Mouse (Mus musculus) heart, postnatal 10 days (tissue): Measurements from ENCODE around the gene Ptprm. TPM values are rescaled to one million over a fixed set of nuclear protein-coding genes. Genes with fewer than 3 reads are reported as not detected.
"Not testable (repeated sequence)": the region's sequence is repeated elsewhere in the genome, so short reads cannot be mapped to it uniquely, and the experiment has no call there.

Experiments used
- DNase-seq, 2 experiments: peaks; one replicate each; pipeline ENCODE4 v3.0.0; 2021
- intact Hi-C: fragments of 180-260 bp; cut with DNase I; formaldehyde crosslinking; loops from one replicate; pipeline ENCODE4 v1.15.1; 2025
- total RNA-seq, 2 experiments: library from RNA; stranded (reverse); gene quantifications; 2 replicates each; pipeline ENCODE4 v1.2.3; 2021

The Ptprm gene
- total RNA-seq, 2 experiments from 2014 or later, result 132 to 133 TPM

DNA sequence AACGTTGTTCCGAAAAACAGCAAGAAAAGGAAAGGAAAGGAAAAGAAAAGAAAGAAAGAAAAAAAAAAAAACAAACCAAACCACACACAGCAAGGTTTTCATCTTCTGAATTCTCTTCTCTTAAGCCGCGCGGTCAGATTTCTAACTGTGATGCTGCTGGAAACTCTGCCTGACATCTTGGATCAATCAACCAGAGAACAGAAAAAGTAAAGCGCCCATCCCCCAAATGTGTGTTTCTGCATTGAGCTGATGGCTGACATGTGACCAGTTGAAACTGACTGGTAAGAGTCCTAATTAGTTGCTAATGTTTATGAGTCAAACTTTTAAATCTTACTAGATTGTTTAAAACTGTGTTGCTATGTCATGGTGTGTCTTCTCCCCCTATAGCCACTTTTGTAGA is 441.7 kb downstream of the Ptprm start:
- DNase-seq, result no peak
- intact Hi-C loops, result no loop called here

DNA sequence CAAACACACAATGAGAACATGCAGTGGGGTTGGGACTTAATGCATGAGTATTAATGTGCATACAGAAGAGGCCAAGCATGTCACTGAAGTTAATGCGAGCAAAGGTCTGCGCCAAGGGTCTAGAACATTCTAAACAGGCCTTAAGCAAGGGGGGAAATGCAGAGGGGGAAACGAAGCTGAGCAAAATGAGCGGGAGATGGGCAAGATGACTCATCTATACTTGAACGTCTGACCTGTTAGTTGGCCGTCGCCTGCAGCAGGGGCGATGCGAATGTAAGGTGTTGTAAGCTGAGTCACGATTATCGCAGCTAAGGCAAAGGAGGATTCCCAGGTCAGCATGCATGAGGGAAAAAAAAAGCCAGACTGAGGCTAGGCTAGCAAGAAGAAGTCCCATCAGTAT is 442.1 kb downstream of the Ptprm start:
- intact Hi-C loops, result no loop called here
- no peak for DNase-seq

- intact Hi-C loops, result no loop called here
- no peak for DNase-seq
These were observed 444.4 kb downstream of the Ptprm start for GRCm38 (mm10) chr17:66909901-66910300.

GRCm38 (mm10) chr17:66908921-66909320 is 445.3 kb downstream of the Ptprm start:
- no peak for DNase-seq
- intact Hi-C loops, result no loop called here

DNA sequence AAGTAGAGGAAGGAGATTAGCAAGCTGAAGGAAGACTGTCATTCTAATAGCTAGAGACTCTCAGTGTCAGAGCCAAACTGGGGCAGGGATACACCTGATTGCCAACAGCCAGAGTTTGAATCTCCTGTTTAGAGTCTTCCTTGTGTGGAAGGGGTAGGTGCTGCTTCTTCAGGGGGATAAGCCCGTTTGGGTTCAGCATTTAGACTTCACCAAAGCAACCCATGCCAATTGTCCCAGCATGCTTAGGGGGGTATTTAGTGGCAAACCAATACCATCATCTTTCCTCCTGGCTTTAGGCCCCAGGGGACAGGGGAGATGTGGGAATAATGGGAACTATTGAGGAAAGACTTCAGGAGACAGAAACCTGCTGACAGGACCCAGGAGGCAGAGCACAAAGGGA is 460.1 kb downstream of the Ptprm start:
- no peak for DNase-seq
- intact Hi-C loops, result no loop called here

- DNase-seq, result no peak
- intact Hi-C loops, result no loop called here
These were observed 462.3 kb downstream of the Ptprm start for GRCm38 (mm10) chr17:66891916-66892315.

DNA sequence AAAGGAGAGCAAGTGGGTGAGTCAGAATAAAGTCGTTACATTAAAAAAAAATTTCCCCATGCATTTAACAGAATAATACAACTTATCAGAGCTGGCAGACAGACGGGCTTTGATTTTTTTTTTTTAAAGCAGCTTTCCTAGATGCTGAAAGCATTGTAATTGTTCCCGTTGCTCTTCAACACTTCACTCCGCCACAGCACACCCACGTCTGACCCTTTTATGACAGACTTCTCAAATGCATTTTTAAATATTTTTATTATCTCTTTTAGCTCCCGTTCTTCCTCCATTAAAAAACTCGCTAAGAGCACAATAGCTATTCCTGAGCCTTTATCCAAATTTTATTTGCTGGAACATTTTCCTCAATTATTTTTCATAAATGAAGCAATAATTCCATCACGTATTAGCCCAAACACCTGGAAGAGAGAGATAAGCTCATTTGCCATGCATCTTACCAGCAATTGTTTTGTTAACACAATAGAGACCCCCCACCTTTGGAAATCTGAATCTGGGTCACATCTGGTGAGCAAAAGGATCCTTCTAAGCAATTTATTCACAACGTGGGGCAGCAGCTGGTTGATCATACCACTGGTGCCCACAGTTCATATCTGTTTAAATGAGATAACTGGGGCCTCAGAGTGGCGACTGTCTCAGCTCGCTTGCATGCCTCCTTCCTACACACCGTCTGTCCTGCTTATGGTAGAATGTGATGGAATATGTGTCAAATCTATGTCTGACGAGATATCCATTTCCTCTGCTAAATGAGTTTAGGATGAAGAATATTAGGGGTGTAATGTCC is 463.0 kb downstream of the Ptprm start:
- no peak for DNase-seq
- intact Hi-C loops, result no loop called here

GRCm38 (mm10) chr17:66882304-66882703 is 472.0 kb downstream of the Ptprm start:
- intact Hi-C loops, result no loop called here
- peak in 1 of 2 experiments; percentile 33 for DNase-seq

- intact Hi-C loops, result no loop called here
- no peak for DNase-seq
These were observed 473.1 kb downstream of the Ptprm start for GRCm38 (mm10) chr17:66880969-66881701.

- intact Hi-C loops, result no loop called here
- no peak for DNase-seq
These were observed 475.1 kb downstream of the Ptprm start for GRCm38 (mm10) chr17:66879151-66879550.

DNA sequence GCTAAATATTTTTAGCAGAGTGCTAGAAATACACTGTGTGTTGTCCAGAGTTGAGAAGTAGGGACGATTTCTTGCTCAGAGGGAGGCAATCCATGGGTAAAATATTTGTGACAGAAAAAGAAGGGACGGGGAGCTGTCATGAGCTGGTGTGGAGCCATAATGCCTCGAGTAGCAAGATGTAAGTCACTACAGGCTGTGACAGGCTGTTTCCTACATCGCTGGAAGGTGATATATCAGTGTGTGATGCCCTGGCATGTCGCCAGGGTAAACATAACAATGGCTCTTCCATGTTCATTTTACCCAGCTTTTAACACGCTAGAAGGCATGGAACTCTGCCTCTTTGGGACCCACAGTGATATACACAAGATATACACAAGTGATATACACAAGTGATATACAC is 476.7 kb downstream of the Ptprm start:
- intact Hi-C loops, result no loop called here
- DNase-seq, result no peak

DNA sequence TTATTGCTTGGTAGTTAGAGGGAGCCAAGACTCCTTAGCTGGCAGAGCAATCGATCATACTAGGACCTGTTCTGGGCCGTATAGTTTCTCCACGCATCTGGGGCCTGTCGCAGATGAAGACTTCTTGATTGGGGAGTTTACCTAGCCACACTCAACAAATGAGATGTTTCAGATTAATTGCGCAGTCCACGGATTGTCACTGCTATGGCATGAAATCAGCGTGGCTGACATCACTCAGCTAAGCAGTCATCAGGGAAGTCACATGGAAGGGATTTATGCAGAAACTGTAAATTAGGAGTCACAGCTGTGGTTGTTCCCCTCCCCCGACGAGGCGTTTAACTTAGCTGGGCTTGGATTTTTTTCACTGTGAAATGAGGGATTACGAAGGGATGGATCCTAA is 479.4 kb downstream of the Ptprm start:
- no peak for DNase-seq
- intact Hi-C loops, result no loop called here

DNA sequence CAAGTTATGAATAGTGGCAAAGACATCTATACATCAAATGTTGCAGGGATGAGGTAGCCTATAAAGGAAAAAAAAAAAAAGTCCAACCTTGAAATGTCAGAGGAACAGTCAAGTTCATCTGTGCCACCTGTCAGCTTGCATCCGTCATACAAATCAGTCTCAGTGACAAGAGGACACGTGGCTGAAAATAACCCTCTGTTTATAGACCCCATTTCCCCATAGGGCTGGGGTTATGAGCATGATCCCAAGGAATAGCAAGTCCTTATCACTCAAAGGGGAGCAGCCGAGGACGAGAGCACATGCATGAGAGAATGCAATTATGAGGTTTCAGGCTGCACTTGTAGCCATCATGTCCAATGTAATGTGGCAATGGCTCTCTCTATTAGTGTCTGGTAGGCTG is 482.9 kb downstream of the Ptprm start:
- intact Hi-C loops, result no loop called here
- DNase-seq, result no peak

DNA sequence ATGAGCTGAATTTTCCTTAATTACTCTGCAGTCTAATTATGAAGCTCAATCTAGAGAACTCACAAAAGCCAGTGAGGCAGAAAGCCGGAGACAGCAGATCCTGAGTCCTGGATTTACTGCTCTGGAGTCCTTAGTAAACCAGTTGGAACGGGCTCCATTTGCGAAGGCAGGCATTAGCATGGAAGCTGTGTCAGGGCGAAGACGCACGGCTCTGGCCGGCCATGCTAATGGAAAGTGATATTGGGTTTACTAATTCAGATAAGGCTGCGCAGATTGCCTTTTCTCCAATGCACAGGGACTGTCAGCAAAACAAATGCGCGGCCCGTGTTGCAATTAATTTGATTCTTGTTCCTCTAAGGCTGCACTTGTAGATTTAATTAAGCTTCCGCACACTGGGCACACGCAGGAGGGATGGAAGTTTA is 484.7 kb downstream of the Ptprm start:
- intact Hi-C loops, result no loop called here
- DNase-seq, result no peak

DNA sequence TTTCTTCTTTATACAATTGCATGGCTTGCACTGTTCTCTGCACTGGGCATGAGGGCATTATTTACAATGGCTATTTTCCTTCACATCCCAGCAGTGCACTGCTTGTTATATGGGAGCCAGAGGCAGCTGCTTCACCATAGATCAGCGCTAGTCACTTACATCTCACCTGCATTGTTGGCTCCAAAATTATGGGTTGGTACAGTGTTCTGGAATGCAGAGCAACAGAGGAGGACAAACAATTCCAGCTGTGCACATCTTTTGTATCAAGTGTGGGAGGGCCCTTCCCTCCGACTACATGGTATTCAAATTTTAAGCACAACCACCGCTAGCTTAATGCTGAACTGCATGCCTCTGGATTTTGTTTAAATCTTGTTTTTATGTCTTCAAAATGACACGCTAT is 489.8 kb downstream of the Ptprm start:
- no peak for DNase-seq
- intact Hi-C loops, result no loop called here

- intact Hi-C loops, result no loop called here
- peak; percentile 20 to 27 for DNase-seq
These were observed 492.7 kb downstream of the Ptprm start for GRCm38 (mm10) chr17:66861557-66861956.

- peak; percentile 30 to 38 for DNase-seq
- intact Hi-C loops, result no loop called here
These were observed 495.5 kb downstream of the Ptprm start for GRCm38 (mm10) chr17:66858757-66859156.

DNA sequence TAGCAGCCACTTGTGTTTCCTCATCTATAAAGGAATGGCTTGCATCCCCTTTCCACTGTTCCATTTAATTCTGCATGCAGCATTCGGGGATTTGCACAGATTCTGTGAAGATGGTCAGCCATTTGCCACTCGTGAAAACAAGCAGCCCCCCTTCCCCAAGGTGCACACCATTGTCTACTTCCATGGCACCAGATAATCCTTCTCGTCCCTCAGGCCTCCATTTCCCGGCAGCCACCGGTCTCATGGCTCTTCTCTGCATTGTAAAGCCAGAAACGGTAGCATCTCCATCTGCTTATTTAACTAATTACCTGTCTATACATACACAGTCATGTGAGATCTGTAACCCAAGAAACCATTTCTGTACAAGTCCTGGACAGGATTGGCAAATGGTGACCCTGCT is 501.8 kb downstream of the Ptprm start:
- DNase-seq, result no peak
- intact Hi-C loops, result no loop called here

DNA sequence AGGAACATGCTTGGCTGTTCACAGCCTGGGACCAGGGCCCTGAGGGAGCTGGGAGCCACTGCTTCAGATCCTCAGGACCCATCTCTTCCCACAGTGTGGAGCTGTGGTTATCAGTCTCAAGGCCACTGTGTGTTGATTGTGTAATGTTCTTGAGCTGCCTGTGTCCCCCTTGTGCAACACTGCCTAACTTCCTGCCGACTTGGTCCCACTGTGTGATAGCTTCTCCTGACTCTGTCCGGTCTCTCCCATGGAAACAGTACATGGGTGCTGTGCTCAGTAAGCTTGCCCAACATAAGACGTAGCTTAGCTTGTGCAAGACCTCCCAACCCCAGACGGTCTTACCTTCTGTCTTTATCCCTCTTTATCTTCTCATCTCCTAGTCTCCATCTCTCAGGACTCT is 507.2 kb downstream of the Ptprm start:
- intact Hi-C loops, DNase-seq: not testable (repeated sequence)

GRCm38 (mm10) chr17:66822347-66822746 is 531.9 kb downstream of the Ptprm start:
- intact Hi-C loops, result no loop called here

GRCm38 (mm10) chr17:66817380-66817779 is 536.9 kb downstream of the Ptprm start:
- intact Hi-C loops, result no loop called here

More at GRCm38 (mm10) chr17:66822347-66822746, 531.9 kb downstream of the Ptprm start:
- DNase-seq, result no peak

GRCm38 (mm10) chr17:66815921-66816320 is 538.3 kb downstream of the Ptprm start:
- DNase-seq, result no peak
- intact Hi-C loops, result no loop called here

More at GRCm38 (mm10) chr17:66817380-66817779, 536.9 kb downstream of the Ptprm start:
- DNase-seq, result no peak
